Mouse (Mus musculus) erythroblast, adult 5-6 weeks (primary cell): Measurements from ENCODE around the gene Dpep1. TPM values are rescaled to one million over a fixed set of nuclear protein-coding genes. Genes with fewer than 3 reads are reported as not detected.

Experiments used
- ATAC-seq: replicated peaks from 2 replicates; pipeline ENCODE4 v1.8.0; 2016; ENCODE audit warnings: moderate number of reproducible peaks, mild to moderate bottlenecking, moderate TSS enrichment, inconsistent platforms; ENCODE audit not compliant: poor library complexity, low FRiP score, severe bottlenecking
- total RNA-seq, 2 experiments: library from RNA; stranded (forward) in 1 of 2; stranded (reverse) in 1 of 2; fragments of 150-400 nt in 1 of 2; fragments of 200-764, 138-1000 nt in 1 of 2; gene quantifications; 2 replicates each; pipeline versions ENCODE4 v1.2.3 to v1.2.4; 2015 to 2017; ENCODE audit warnings: low replicate concordance in 2 of 2

Dpep1 gene
- total RNA-seq, 2 experiments from 2014 or later = not detected

DNA sequence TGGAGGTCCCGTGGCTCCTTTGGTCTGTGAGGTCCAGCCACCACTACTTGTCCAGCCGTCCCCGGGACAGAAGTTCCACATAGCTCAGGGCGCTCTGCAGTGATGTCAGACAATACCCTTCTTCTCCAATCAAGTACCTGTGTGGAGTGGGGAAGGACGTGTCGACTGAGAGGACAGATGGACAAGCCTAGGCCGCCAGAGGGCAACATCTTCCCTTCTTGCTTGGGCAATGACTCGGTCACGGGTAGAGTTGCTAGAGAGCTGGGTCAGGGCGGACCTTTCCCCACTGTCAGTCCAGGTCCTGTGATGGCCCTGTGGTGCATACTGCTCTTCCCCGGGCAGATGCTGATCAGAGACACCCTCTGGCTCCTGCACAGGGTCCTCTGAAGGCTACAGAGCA lies 57.0 kb downstream of the Dpep1 start:
- no peak for ATAC-seq

DNA sequence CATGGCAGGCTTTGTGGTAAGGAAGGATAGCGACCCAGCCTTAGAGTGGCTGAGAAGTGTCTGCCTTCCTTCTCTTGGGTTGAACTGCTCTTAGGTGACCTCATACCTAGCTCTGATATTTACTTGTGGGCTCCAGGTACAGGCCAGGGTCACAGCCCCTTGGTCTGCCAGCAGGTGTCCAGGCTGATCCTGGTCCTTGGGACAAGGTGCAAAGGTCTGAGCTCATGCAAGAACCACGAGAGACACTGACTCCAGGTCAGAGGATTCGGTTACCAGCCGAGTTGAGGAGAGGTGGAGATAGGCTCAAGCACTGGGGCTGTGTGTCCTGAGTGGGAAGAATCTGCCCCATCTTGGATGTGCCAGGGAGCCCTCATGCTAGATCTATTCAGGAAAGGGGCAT lies 58.3 kb downstream of the Dpep1 start:
- no peak for ATAC-seq

DNA sequence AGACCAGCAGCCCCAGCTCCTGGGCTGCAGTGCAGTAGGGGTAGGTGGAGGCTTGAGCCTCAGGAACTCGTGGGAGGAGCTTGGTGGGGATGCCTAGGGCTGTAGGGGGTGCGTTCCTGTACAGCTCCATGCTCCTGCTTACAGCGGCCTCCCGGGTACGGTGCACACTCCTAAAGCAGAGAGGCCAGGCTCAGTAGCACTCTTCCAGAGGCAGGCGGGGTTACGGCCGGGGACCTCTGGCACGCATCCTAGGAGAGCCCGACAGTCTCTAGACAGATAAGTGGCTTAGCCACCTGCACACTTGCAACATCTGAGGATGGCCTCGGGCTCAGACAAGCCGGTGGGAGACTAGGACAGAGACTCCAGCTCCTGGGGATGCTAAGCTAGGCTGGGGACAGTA lies 59.5 kb downstream of the Dpep1 start:
- ATAC-seq = no peak

DNA sequence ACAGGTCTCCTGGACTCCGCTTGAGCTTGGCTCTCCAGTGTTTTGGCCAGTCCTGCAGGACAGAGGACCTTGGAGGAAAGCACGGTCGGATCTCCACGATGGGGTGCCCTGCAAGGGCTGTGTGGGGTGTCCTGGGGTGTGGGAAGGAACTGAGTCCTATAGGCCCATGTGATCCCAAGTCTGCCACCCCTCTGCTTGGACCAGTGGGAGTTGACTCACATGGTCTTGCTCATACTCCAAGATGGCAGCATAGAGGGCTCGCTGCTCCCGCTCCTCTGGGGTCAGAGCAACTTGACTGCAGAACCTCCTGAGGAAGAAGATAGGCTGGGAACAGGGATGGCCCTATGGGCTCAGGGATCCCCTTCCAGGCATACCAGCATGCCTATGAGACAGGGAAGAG lies 61.7 kb downstream of the Dpep1 start:
- no peak for ATAC-seq

DNA sequence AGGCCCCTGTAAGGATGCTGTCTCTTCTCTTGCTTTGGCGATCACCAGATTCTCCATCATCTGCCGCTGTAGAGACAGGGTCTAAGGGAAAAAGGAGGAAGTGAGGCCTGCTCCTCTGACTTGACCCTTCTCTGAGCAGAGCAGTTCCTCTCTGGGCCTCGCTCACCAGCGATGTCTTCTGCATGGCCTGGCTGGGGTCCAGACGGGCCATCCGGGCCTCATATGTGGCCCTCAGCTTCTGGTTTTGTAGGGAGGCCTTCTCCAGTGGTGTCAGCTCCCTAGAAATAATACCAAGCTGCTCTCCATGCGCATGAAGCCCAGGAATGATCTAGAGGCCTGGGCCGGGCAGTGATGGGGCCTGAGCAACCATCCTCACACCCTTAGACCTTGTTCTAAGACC lies 62.6 kb downstream of the Dpep1 start:
- no peak for ATAC-seq

DNA sequence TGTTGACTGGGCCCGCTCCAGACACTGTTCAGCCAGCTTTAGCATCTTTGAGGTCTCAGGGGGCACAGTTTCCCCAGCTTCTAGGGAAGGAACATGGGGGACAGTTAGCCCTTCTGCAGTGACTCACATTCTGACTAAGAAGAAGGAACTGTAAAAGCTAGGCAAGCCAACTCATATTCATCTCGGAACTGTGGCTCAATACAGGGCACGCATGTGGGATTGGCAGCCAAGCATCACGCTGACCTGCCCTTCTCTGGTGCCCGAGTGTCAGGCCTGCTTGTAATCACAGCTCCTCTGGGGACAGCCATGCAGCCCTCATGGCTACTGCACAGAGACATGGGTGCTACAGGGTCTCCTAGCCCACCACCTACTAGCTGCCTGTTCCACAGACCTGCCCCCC lies 64.9 kb downstream of the Dpep1 start:
- no peak for ATAC-seq

Other genes with a start within 250 kb of the Dpep1 start
- 39.3 and 53.4 TPM in 2 replicates for gene Ankrd11, start 144.0 kb upstream of the Dpep1 start, total RNA-seq (2015; ENCODE audit: low replicate concordance)
- gene Ankrd11, start 144.0 kb upstream of the Dpep1 start, total RNA-seq (2017; ENCODE audit: low replicate concordance) = 78.6 and 121 TPM in 2 replicates
- gene Spg7, start 123.3 kb upstream of the Dpep1 start, total RNA-seq (2015; ENCODE audit: low replicate concordance) = 10.6 and 14.4 TPM in 2 replicates
- gene Spg7, start 123.3 kb upstream of the Dpep1 start, total RNA-seq (2017; ENCODE audit: low replicate concordance) = 15.2 and 37.6 TPM in 2 replicates
- 279 and 298 TPM in 2 replicates for gene Rpl13, start 83.9 kb upstream of the Dpep1 start, total RNA-seq (2015; ENCODE audit: low replicate concordance)
- 472 and 492 TPM in 2 replicates for gene Rpl13, start 83.9 kb upstream of the Dpep1 start, total RNA-seq (2017; ENCODE audit: low replicate concordance)
- not detected in 2 replicates for gene Cpne7, start 68.9 kb upstream of the Dpep1 start, total RNA-seq (2015; ENCODE audit: low replicate concordance)
- gene Cpne7, start 68.9 kb upstream of the Dpep1 start, total RNA-seq (2017; ENCODE audit: low replicate concordance) = not detected in 2 replicates
- gene Sult5a1, start 27.9 kb upstream of the Dpep1 start, total RNA-seq (2015; ENCODE audit: low replicate concordance) = not detected in 2 replicates
- gene Sult5a1, start 27.9 kb upstream of the Dpep1 start, total RNA-seq (2017; ENCODE audit: low replicate concordance) = not detected in 2 replicates
- gene Chmp1a, start 26.5 kb downstream of the Dpep1 start, total RNA-seq (2015; ENCODE audit: low replicate concordance) = 19.2 and 24.9 TPM in 2 replicates
- gene Chmp1a, start 26.5 kb downstream of the Dpep1 start, total RNA-seq (2017; ENCODE audit: low replicate concordance) = 17.0 and 24.1 TPM in 2 replicates
- not detected in 2 replicates for gene Spata33, start 26.6 kb downstream of the Dpep1 start, total RNA-seq (2015; ENCODE audit: low replicate concordance)
- gene Spata33, start 26.6 kb downstream of the Dpep1 start, total RNA-seq (2017; ENCODE audit: low replicate concordance) = not detected in 2 replicates
- 3.1 and 5.6 TPM in 2 replicates for gene Cdk10, start 38.6 kb downstream of the Dpep1 start, total RNA-seq (2015; ENCODE audit: low replicate concordance)
- 3.0 and 7.5 TPM in 2 replicates for gene Cdk10, start 38.6 kb downstream of the Dpep1 start, total RNA-seq (2017; ENCODE audit: low replicate concordance)
- gene Spata2l, start 50.0 kb downstream of the Dpep1 start, total RNA-seq (2015; ENCODE audit: low replicate concordance) = 2.3 TPM in 1 of 2 replicates, not detected in the other
- 0.56 and 2.0 TPM in 2 replicates for gene Spata2l, start 50.0 kb downstream of the Dpep1 start, total RNA-seq (2017; ENCODE audit: low replicate concordance)
- 6.0 and 8.8 TPM in 2 replicates for gene Zfp276, start 68.0 kb downstream of the Dpep1 start, total RNA-seq (2015; ENCODE audit: low replicate concordance)
- gene Zfp276, start 68.0 kb downstream of the Dpep1 start, total RNA-seq (2017; ENCODE audit: low replicate concordance) = 9.3 and 12.4 TPM in 2 replicates
- 3.6 and 5.2 TPM in 2 replicates for gene Vps9d1, start 68.1 kb downstream of the Dpep1 start, total RNA-seq (2015; ENCODE audit: low replicate concordance)
- gene Vps9d1, start 68.1 kb downstream of the Dpep1 start, total RNA-seq (2017; ENCODE audit: low replicate concordance) = 6.6 and 9.8 TPM in 2 replicates
- gene Fanca, start 132.3 kb downstream of the Dpep1 start, total RNA-seq (2015; ENCODE audit: low replicate concordance) = 2.3 and 16.5 TPM in 2 replicates
- 11.1 and 22.0 TPM in 2 replicates for gene Fanca, start 132.3 kb downstream of the Dpep1 start, total RNA-seq (2017; ENCODE audit: low replicate concordance)
- gene Spire2, start 146.5 kb downstream of the Dpep1 start, total RNA-seq (2015; ENCODE audit: low replicate concordance) = not detected in 2 replicates
- gene Spire2, start 146.5 kb downstream of the Dpep1 start, total RNA-seq (2017; ENCODE audit: low replicate concordance) = 0.09 TPM in 1 of 2 replicates, not detected in the other
- 25.3 and 45.0 TPM in 2 replicates for gene Tcf25, start 187.5 kb downstream of the Dpep1 start, total RNA-seq (2015; ENCODE audit: low replicate concordance)
- 19.5 and 29.4 TPM in 2 replicates for gene Tcf25, start 187.5 kb downstream of the Dpep1 start, total RNA-seq (2017; ENCODE audit: low replicate concordance)
- not detected in 2 replicates for gene Mc1r, start 220.9 kb downstream of the Dpep1 start, total RNA-seq (2015; ENCODE audit: low replicate concordance)
- gene Mc1r, start 220.9 kb downstream of the Dpep1 start, total RNA-seq (2017; ENCODE audit: low replicate concordance) = not detected in 2 replicates
- 3.8 TPM in 1 of 2 replicates, not detected in the other for gene Tubb3, start 225.2 kb downstream of the Dpep1 start, total RNA-seq (2015; ENCODE audit: low replicate concordance)
- gene Tubb3, start 225.2 kb downstream of the Dpep1 start, total RNA-seq (2017; ENCODE audit: low replicate concordance) = not detected in 2 replicates
- gene Def8, start 237.3 kb downstream of the Dpep1 start, total RNA-seq (2015; ENCODE audit: low replicate concordance) = 11.3 and 15.8 TPM in 2 replicates
- gene Def8, start 237.3 kb downstream of the Dpep1 start, total RNA-seq (2017; ENCODE audit: low replicate concordance) = 12.8 and 16.5 TPM in 2 replicates